Mouse (Mus musculus): Measurements from ENCODE around the gene Syce1. TPM values are rescaled to one million over a fixed set of nuclear protein-coding genes. Genes with fewer than 3 reads are reported as not detected.

Syce1 gene
- polyA plus RNA-seq, 1 experiment from 2014 or later = 0.16 TPM

DNA sequence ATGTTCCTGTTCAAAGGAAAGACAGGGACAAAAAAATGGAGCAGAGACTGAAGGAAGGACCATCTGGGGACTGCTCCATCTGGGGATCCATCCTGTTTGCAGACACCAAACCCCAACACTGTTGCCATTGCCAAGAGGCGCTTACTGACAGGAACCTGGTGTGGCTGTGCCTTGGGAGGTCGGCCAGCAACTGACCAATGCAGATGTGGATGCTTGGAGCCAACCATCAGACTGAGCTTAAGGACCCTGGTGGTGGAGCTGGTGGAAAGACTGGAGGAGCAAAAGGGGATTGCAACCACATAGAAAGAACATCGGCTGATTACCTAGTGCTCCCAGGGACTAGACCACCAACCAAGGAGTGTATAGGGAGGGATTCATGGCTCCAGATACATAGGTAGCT, 40.2 kb downstream of the Syce1 start:
- no peaks in the 10 kb centered on the region for H3K9me3 ChIP-seq (ENCODE audit: control insufficient read depth, low read length)
- no peak for TF ChIP-seq CTCF (IDR thresholded peaks at IDR 0.05; ENCODE audit: low read depth)
- TF ChIP-seq EP300 (optimal IDR thresholded peaks at IDR 0.05) = no peak
- WGBS = 81% methylated on average over 3 of the region's 3 CpGs
- no peak overlapping the region for H3K4me2 ChIP-seq (replicated peaks; ENCODE audit: low read depth)
- no peaks in the 10 kb centered on the region for H3K4me1 ChIP-seq (replicated peaks; ENCODE audit: control insufficient read depth, insufficient read depth)
- H3K27me3 ChIP-seq (ENCODE audit: control insufficient read depth, insufficient read depth, low read length) = no peaks in the 10 kb centered on the region
- no peak overlapping the region for H3K27ac ChIP-seq (replicated peaks)
- no peak overlapping the region for H3K4me3 ChIP-seq (ENCODE audit: low read depth, low read length)
- H3K36me3 ChIP-seq (ENCODE audit: control insufficient read depth, insufficient read depth, low read length) = no peaks in the 10 kb centered on the region
- H3K9ac ChIP-seq (ENCODE audit: low read length) = no peak overlapping the region
- ATAC-seq (ENCODE audit: low FRiP score, low TSS enrichment) (no peak), DNase-seq (ENCODE audit: low spot score) (no peak)

DNA sequence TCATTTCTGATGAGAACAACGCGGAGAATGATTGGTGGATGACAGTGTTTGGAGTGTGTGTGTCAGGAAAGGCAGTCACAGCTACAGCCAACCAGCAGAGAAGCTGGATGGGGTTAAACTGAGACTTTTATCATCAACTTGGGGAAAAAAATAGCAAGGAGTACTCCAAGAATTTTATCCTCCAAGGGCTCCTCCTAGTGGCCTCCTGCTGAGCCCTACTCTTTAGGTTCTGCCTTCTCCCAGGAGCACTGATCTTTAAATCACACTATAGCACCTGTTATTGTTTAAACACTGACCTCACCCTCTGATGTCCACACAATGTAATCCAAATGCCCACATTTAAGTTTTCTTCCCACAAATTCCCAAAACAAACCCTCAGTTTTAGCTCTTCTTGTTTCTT, 54.5 kb downstream of the Syce1 start:
- no peaks in the 10 kb centered on the region for H3K27me3 ChIP-seq (ENCODE audit: control insufficient read depth, insufficient read depth, low read length)
- no peak for ATAC-seq (ENCODE audit: low FRiP score, low TSS enrichment)

More for the DNA sequence above, 54.5 kb downstream of the Syce1 start:
- 58% methylated on average over 2 of the region's 2 CpGs for WGBS
- Histone ChIP-seq H3K36me3 (ENCODE audit: control insufficient read depth, insufficient read depth, low read length) (no peaks in the 10 kb centered on the region), H3K4me2 (replicated peaks; ENCODE audit: low read depth) (no peak overlapping the region), H3K4me1 (replicated peaks; ENCODE audit: control insufficient read depth, insufficient read depth) (no peaks in the 10 kb centered on the region), H3K4me3 (ENCODE audit: low read depth, low read length) (no peak overlapping the region), H3K27ac (replicated peaks) (no peak overlapping the region), H3K9ac (ENCODE audit: low read length) (no peak overlapping the region), H3K9me3 (ENCODE audit: control insufficient read depth, low read length) (no peaks in the 10 kb centered on the region)
- no peak for DNase-seq (ENCODE audit: low spot score)
- TF ChIP-seq CTCF (IDR thresholded peaks at IDR 0.05; ENCODE audit: low read depth) = peak; percentile 39
- no peak for TF ChIP-seq EP300 (optimal IDR thresholded peaks at IDR 0.05)

Other genes starting within 250 kb of the Syce1 start
- gene Olfr538, start 220.0 kb downstream of the Syce1 start, polyA plus RNA-seq (2015; fragmentation: Nextera tagmentation; extraction: Ambion mirVana) = not detected in 2 replicates
- 0.02 TPM in 1 of 2 replicates, not detected in the other for gene Olfr46, start 186.6 kb downstream of the Syce1 start, polyA plus RNA-seq (2015; fragmentation: Nextera tagmentation; extraction: Ambion mirVana)
- not detected in 2 replicates for gene Olfr61, start 158.9 kb downstream of the Syce1 start, polyA plus RNA-seq (2015; fragmentation: Nextera tagmentation; extraction: Ambion mirVana)
- not detected in 2 replicates for gene Olfr53, start 141.4 kb downstream of the Syce1 start, polyA plus RNA-seq (2015; fragmentation: Nextera tagmentation; extraction: Ambion mirVana)
- 0.01 TPM in 1 of 2 replicates, not detected in the other for gene Olfr539, start 127.9 kb downstream of the Syce1 start, polyA plus RNA-seq (2015; fragmentation: Nextera tagmentation; extraction: Ambion mirVana)
- not detected in 2 replicates for gene Olfr45, start 105.9 kb downstream of the Syce1 start, polyA plus RNA-seq (2015; fragmentation: Nextera tagmentation; extraction: Ambion mirVana)
- gene Olfr541, start 90.6 kb downstream of the Syce1 start, polyA plus RNA-seq (2015; fragmentation: Nextera tagmentation; extraction: Ambion mirVana) = not detected in 2 replicates
- 0.52 and 0.85 TPM in 2 replicates for gene Cyp2e1, start 24.1 kb downstream of the Syce1 start, polyA plus RNA-seq (2015; fragmentation: Nextera tagmentation; extraction: Ambion mirVana)
- gene Zfp941, start 34.3 kb upstream of the Syce1 start, polyA plus RNA-seq (2015; fragmentation: Nextera tagmentation; extraction: Ambion mirVana) = 0.59 and 0.65 TPM in 2 replicates
- gene Urah, start 47.2 kb upstream of the Syce1 start, polyA plus RNA-seq (2015; fragmentation: Nextera tagmentation; extraction: Ambion mirVana) = 21.9 and 22.7 TPM in 2 replicates
- not detected in 2 replicates for gene Scgb1c1, start 57.7 kb upstream of the Syce1 start, polyA plus RNA-seq (2015; fragmentation: Nextera tagmentation; extraction: Ambion mirVana)
- not detected in 2 replicates for gene Odf3, start 60.0 kb upstream of the Syce1 start, polyA plus RNA-seq (2015; fragmentation: Nextera tagmentation; extraction: Ambion mirVana)
- gene Gm45785, start 68.5 kb upstream of the Syce1 start, polyA plus RNA-seq (2015; fragmentation: Nextera tagmentation; extraction: Ambion mirVana) = not detected in 2 replicates
- gene Ric8a, start 69.1 kb upstream of the Syce1 start, polyA plus RNA-seq (2015; fragmentation: Nextera tagmentation; extraction: Ambion mirVana) = 49.0 and 49.1 TPM in 2 replicates
- gene Bet1l, start 69.7 kb upstream of the Syce1 start, polyA plus RNA-seq (2015; fragmentation: Nextera tagmentation; extraction: Ambion mirVana) = 44.5 and 49.0 TPM in 2 replicates
- gene Psmd13, start 94.1 kb upstream of the Syce1 start, polyA plus RNA-seq (2015; fragmentation: Nextera tagmentation; extraction: Ambion mirVana) = 160 and 166 TPM in 2 replicates
- 17.9 and 19.0 TPM in 2 replicates for gene Sirt3, start 94.5 kb upstream of the Syce1 start, polyA plus RNA-seq (2015; fragmentation: Nextera tagmentation; extraction: Ambion mirVana)
- 1.3 and 2.6 TPM in 2 replicates for gene Cox8b, start 112.6 kb upstream of the Syce1 start, polyA plus RNA-seq (2015; fragmentation: Nextera tagmentation; extraction: Ambion mirVana)
- 1.6 and 1.7 TPM in 2 replicates for gene Nlrp6, start 133.1 kb upstream of the Syce1 start, polyA plus RNA-seq (2015; fragmentation: Nextera tagmentation; extraction: Ambion mirVana)
- gene Pgghg, start 153.5 kb upstream of the Syce1 start, polyA plus RNA-seq (2015; fragmentation: Nextera tagmentation; extraction: Ambion mirVana) = 10.1 and 12.3 TPM in 2 replicates
- gene Ifitm5, start 162.4 kb upstream of the Syce1 start, polyA plus RNA-seq (2015; fragmentation: Nextera tagmentation; extraction: Ambion mirVana) = 0.58 and 0.82 TPM in 2 replicates
- gene Gm45717, start 168.1 kb upstream of the Syce1 start, polyA plus RNA-seq (2015; fragmentation: Nextera tagmentation; extraction: Ambion mirVana) = 0.32 and 0.71 TPM in 2 replicates
- 932 and 1,048 TPM in 2 replicates for gene Ifitm2, start 168.1 kb upstream of the Syce1 start, polyA plus RNA-seq (2015; fragmentation: Nextera tagmentation; extraction: Ambion mirVana)
- 162 and 173 TPM in 2 replicates for gene Ifitm1, start 179.4 kb upstream of the Syce1 start, polyA plus RNA-seq (2015; fragmentation: Nextera tagmentation; extraction: Ambion mirVana)
- 350 and 450 TPM in 2 replicates for gene Ifitm3, start 222.9 kb upstream of the Syce1 start, polyA plus RNA-seq (2015; fragmentation: Nextera tagmentation; extraction: Ambion mirVana)
- 0.40 and 0.63 TPM in 2 replicates for gene Ifitm6, start 230.1 kb upstream of the Syce1 start, polyA plus RNA-seq (2015; fragmentation: Nextera tagmentation; extraction: Ambion mirVana)
- not detected in 2 replicates for gene Gm17387, start 241.3 kb upstream of the Syce1 start, polyA plus RNA-seq (2015; fragmentation: Nextera tagmentation; extraction: Ambion mirVana)